Mouse (Mus musculus): ENCODE data around the gene Zfp451. TPM values are rescaled to one million over a fixed set of nuclear protein-coding genes. Genes with fewer than 3 reads are reported as not detected.

The Zfp451 gene
- polyA plus RNA-seq, 1 experiment, result 152 TPM

DNA sequence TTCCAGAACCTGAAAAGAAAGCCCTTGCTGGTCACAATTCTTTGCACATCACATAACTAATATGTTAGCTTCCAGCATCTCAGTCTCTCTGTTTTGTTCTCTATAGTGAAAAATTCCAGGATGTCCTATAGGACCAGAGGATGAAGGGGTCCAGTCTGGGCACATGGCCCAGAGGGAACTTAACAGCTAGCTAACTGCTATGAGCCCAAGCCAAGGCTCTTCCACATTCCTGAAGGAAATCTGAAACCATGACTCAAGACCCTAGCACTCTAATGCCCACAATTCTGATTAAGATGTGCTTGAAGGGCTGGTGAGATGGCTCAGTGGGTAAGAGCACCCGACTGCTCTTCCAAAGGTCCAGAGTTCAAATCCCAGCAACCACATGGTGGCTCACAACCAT, 96.8 kb downstream of the Zfp451 start:
- no peak overlapping the region for H3K4me3 ChIP-seq (ENCODE audit: control insufficient read depth, low read depth, low read length)
- no peak overlapping the region for H3K27ac ChIP-seq (ENCODE audit: control insufficient read depth, insufficient read depth, low read depth, low read length)
- no peak for TF ChIP-seq POLR2A (IDR thresholded peaks at IDR 0.05; ENCODE audit: control insufficient read depth, low read depth, low read length)
- TF ChIP-seq CTCF (IDR thresholded peaks at IDR 0.05; ENCODE audit: control insufficient read depth, insufficient read depth, insufficient replicate concordance, low read depth, low read length), result no peak
- peaks cover 6% of the 10 kb centered on the region for H3K4me1 ChIP-seq (ENCODE audit: control insufficient read depth, insufficient read depth, low read length)
- no peaks in the 10 kb centered on the region for H3K36me3 ChIP-seq (ENCODE audit: control insufficient read depth, insufficient read depth, low read length)
- no peaks in the 10 kb centered on the region for H3K27me3 ChIP-seq (ENCODE audit: control insufficient read depth, insufficient read depth, low read length)

- Histone ChIP-seq H3K4me3 (ENCODE audit: control insufficient read depth, low read depth, low read length) (no peak overlapping the region; the same call in 1 of the 2 replicates), H3K27me3 (ENCODE audit: control insufficient read depth, insufficient read depth, low read length) (no peaks in the 10 kb centered on the region), H3K4me1 (ENCODE audit: control insufficient read depth, insufficient read depth, low read length) (peaks cover 5% of the 10 kb centered on the region; the same call in 1 of the 2 replicates), H3K36me3 (ENCODE audit: control insufficient read depth, insufficient read depth, low read length) (no peaks in the 10 kb centered on the region), H3K27ac (ENCODE audit: control insufficient read depth, insufficient read depth, low read depth, low read length) (no peak overlapping the region)
- no peak for TF ChIP-seq CTCF (IDR thresholded peaks at IDR 0.05; ENCODE audit: control insufficient read depth, insufficient read depth, insufficient replicate concordance, low read depth, low read length)
- no peak for TF ChIP-seq POLR2A (IDR thresholded peaks at IDR 0.05; ENCODE audit: control insufficient read depth, low read depth, low read length)
Observed at GRCm38 (mm10) chr1:33714796-33715195, 99.6 kb downstream of the Zfp451 start.

DNA sequence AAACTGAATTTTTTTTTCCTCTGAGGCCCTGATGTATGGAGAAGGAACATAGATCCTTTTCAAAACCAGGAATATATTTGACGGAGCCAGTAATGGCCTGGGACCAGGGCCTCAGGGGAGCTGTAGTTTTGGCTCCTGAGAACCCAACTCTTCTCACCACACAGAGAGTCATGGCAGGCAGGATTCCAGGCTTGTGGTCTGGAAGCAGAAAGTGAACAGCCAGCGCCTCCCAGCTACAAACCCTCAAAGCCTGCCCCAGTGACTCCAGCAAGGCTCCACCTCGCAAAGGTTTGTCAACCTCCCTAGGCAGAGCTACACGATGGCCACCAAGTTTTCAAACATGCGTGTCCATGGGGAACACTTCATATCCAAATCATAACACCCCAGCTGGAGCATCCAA, 102.4 kb downstream of the Zfp451 start:
- Histone ChIP-seq H3K4me3 (ENCODE audit: control insufficient read depth, low read depth, low read length) (no peak overlapping the region), H3K36me3 (ENCODE audit: control insufficient read depth, insufficient read depth, low read length) (no peaks in the 10 kb centered on the region)

More for the DNA sequence above, 102.4 kb downstream of the Zfp451 start:
- no peak for TF ChIP-seq POLR2A (IDR thresholded peaks at IDR 0.05; ENCODE audit: control insufficient read depth, low read depth, low read length)
- Histone ChIP-seq H3K27me3 (ENCODE audit: control insufficient read depth, insufficient read depth, low read length) (no peaks in the 10 kb centered on the region), H3K27ac (ENCODE audit: control insufficient read depth, insufficient read depth, low read depth, low read length) (no peak overlapping the region), H3K4me1 (ENCODE audit: control insufficient read depth, insufficient read depth, low read length) (peaks cover 5% of the 10 kb centered on the region; the same call in 1 of the 2 replicates)

Other genes with a start within 250 kb of the Zfp451 start
- 14.7 and 17.0 TPM in 2 replicates for gene Prim2, start 144.8 kb downstream of the Zfp451 start, polyA plus RNA-seq (2012; rRNA removed)
- 12.0 and 12.9 TPM in 2 replicates for gene Rab23, start 94.7 kb downstream of the Zfp451 start, polyA plus RNA-seq (2012; rRNA removed)
- gene Bag2, start 56.8 kb downstream of the Zfp451 start, polyA plus RNA-seq (2012; rRNA removed), result 10.5 and 11.4 TPM in 2 replicates
- 0.87 and 1.1 TPM in 2 replicates for gene Bend6, start 93.2 kb upstream of the Zfp451 start, polyA plus RNA-seq (2012; rRNA removed)
- 33.0 and 38.7 TPM in 2 replicates for gene Dst, start 93.6 kb upstream of the Zfp451 start, polyA plus RNA-seq (2012; rRNA removed)